Mouse (Mus musculus) CD8-positive naive resting alpha-beta T cell, adult 2 months (primary cell): Measurements from ENCODE around the gene Efcc1.
"Not testable (repeated sequence)": the region's sequence is repeated elsewhere in the genome, so short reads cannot be mapped to it uniquely, and the experiment has no call there.

Experiments
- DNase-seq, 2 experiments: peaks; one replicate each; pipeline ENCODE4 v3.0.0; 2022; ENCODE audit warnings: low read depth in 2 of 2, low spot score in 2 of 2

The Efcc1 gene

DNA sequence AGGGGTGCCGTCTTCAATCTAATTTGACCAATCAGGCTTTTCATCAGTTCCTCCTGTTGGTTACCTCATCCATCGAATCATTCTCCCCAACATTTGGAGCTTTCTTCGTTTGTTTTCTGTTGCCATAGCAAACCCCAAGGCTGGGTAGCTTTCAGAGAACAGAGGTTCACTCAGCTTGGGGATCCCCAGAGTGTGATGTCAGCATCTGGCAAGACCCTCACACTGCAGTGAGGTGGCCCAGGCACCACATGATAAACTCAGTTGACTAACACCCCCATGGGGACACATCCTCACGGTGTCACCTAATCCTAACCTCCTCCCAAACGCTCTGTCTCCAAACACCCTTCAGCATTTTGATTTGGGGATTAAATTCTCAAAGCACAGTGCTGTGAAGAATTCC, 12.6 kb downstream of the Efcc1 start:
- no peak for DNase-seq

DNA sequence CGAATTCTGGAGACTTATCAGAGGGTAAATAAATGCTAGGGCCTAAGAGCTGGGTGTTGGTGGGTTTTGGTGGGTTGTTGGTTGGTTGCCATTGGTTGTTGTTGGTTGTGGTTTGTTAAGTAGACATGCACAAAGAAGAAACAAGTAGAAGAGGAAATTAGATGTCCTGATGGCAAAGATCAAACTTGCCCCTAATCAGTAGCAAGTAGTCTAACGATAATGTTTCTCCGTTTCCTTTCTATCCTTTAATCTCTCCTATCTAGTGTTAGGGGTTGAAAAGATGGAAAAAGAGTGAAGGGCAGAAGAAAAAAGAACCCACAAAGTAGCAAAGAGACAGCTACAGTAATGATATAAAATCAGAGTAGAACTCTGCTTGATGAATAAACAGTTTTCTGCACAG, 14.0 kb downstream of the Efcc1 start:
- DNase-seq = no peak

DNA sequence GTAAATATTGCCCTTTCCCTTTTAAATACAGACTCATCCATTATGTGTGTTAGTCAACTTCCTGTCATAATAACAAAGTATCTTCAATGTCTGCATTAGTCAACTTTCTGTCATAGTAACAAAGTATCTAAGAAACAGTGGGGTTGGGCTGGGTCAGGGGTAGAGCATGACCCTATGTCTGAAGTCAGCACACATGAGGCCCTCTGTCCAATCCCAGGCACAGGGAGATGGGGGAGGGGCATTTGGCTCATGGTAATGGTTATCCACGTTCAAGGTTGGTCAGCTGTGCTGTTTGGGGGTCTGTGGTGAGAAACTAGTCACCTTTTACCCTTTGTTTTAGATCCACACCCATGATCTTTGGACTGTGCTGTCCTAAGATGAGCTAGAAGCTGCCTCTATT, 14.6 kb downstream of the Efcc1 start:
- DNase-seq = no peak

DNA sequence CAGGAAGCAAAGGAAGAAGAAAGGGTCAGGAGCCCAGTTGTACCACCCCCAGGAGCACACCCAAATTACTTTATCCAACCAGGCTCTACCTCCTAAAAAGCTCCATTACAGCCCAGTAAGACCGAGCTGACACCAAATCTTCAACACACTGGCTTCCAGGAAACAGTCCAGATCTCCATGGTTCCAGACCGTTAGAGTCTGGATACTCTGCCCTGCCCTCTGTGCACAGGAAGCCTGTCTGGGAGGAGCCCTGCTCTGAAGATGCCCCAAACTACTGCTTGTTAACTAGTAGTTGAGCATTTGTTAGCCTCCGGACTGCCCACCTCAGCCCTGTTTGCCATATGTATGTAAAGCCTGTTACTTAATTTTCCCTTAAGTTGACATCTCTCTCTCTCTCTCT, 15.4 kb downstream of the Efcc1 start:
- no peak for DNase-seq

DNA sequence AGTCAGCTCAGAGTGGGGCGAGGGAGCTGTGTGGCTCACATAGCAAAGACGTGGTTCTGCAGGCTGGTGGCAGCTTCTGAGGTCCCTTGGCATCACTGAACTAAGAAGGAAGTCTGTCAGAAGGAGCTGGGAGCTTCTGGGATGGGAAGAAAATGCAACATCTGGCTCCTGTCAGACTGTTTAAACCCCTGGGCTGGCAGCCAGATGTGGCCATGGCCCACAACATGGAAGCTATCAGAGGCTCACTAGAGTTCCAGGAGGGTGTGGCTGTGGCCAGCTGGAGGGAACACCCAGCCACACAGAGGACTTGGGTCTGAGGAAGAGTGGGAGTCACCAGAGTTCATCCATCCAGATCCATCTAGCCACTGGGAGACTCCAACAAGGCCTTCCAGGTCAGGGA, 16.2 kb downstream of the Efcc1 start:
- DNase-seq = no peak

DNA sequence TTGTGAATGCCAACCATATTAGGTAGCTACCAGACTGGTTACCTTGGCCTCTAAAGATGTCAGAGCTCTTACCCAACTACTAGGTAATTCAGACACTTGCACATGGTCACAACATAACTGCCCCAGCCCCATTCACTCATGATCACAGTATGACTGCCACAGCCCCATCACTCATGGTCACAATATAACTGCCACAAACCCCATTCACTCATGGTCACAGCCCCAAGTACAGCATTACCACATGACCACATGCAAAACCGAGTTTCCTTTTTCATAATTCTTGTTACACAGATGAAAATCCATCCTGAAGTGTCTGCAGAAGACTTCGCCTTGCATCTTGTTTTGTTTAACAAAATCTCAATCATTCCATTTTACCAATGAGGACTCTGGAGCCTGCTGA, 17.4 kb downstream of the Efcc1 start:
- no peak for DNase-seq

DNA sequence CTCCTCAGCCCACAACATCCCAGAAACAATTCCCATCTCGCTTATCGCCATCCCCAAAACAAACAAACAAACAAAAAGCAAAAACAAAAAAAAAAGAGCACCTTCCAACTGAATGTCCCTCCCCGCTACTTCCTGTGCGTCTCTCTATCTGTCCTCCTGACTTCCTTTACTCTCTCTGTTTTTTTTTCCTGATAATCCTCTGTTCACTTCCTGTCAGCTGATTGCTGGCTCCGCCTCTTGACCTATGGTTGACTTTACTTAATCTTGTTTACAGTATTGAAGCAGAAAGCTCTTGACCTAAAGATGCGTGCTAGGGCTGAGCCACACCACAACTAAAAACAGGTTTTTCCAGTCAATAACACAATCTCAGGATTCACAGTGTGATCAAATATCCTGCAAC, 17.9 kb downstream of the Efcc1 start:
- DNase-seq = no peak

DNA sequence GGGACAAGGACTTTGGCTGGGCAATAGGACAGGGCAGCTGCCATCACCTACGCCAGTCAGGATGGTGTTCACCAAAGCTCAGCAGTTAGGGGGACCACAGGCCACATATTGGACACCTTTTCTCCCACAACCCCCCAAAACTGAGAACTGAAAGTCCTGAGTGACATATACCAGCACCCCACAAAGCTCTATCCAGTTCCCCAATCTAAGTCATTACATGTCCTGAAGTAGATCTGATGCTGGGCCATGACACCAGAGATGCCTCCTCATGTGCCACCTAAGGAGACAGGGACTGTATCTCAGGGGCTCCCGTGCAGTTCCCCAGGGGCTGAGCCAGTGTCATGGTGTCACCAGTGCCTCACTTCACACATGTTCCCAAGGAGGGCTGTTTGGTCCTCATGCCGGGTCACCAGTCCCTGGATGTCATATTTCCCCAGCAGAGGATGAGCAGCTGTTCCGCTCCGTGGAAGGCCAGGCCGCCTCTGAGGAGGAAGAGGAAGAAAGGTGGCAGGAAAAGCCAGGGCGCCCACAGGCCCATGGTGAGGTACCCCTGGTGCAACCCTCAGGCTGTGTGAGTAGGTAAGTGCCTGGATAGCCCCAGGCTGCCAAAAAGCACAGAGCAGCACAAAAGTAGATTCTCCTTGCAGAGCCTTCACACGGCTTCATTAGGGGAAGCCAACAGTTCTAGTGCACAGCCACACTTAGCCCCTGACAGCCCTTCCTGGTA, 19.7 kb downstream of the Efcc1 start:
- no peak for DNase-seq

DNA sequence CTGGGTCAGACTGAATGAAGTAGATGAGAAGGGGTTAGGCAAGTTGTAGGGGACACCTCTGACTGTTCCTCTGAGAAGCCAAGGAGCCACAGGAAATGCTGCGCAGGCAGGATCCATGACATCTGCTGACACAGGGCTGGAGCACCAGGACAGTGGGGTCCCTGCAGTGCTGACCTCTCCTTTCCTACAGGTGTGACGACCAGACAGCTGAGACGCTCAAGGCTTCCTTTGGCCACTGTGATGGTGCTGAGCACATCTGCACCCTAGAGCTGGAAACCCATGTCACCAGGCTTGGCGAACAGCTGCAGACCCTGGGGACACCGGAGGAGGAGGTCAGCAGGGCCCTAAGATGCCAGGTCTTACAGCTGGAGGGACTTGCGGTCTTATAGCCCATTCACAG, 20.9 kb downstream of the Efcc1 start:
- no peak for DNase-seq

DNA sequence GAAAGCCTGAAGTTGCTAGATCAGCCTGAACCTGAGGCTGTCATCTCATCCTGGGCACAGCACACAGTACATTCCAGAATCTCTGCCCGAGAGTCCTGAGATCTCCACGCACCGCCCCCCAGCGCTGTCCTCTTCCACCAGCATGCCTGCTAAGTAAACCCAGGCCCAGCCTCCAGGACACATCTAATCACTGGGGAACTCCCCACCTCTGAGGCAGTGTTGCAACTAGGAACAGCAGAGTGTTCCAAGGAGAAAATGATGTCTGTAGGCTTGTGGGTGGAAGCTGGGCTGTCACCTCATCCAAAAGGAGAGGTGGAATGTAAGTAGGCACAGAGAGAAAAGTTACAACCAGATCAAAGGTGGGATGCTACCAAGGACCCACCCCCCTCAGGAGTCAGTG, 24.5 kb downstream of the Efcc1 start:
- no peak for DNase-seq

DNA sequence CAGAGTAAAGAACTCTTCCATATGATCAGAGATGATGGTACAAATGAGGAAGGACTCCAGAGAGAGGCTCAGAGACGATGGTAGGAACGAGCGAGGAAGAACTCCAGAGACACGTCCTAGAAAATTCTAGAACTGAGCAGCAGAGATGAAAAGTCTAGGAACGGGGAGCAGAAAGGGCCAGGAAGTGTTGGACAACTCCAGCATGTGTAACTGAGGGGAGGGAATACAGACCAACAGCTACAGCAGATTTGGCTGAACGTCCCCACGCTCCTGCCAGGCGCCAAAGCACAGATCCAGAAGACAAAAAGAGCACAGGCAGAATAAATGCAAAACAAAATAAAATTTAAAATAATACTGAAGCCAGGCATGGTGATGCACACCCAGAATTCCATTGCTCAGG, 26.2 kb downstream of the Efcc1 start:
- no peak for DNase-seq

DNA sequence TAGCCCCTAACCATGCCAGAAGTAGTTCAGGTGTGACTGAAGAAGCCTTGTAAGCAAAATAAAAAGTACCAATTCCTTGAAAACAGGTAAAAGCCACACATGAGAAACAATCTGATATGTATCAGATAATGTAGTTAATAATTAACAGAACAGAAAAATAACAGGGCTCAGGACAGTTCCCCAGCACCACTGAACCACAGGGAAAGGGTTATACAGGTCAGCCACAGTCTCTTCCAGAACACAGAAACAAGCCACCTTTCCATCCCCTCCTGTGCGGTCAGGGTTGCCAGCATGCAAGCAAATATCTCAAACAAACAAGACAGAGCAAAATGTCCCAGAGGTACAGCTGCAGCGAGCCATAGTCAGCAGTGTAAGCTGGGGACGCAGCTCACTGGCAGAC, 28.7 kb downstream of the Efcc1 start:
- DNase-seq = no peak

DNA sequence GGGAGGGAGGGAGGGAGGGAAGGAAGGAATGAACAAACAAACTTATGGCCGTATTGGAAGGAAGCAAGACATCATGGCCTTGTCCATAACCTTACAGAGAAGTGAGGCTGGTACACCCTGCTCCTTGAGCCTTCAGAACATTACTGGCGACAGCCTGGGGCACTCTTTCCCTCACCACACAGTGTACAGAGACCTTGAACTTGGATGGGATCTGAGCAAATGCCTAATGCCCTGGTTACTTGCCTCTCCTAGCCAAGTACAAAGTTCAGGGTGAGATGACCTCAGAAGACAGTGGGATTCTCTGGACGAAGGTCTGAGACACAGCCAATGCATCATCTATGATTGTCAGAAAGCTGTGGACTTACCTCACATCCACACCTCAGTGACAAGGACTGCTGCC, 29.2 kb downstream of the Efcc1 start:
- DNase-seq = no peak

DNA sequence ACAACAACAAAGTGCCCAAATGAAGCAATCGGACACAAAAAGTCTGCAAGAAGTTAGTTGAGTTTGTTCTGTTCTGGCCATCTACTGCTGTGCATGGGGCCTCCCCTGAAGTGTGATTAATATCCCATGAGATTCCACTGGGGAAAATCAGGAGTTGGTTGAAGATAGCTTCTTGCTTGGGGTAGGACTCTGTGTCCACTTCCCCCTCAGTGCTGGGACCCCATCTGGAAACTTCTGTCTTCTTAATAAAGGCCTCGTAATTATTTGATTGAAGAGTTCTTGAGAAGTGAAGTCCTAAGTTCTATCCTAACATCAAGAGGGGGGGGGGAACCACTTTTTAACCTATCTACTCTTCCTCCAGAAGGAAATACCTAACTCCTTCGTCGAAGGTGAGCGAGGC, 31.5 kb downstream of the Efcc1 start:
- DNase-seq = no peak

DNA sequence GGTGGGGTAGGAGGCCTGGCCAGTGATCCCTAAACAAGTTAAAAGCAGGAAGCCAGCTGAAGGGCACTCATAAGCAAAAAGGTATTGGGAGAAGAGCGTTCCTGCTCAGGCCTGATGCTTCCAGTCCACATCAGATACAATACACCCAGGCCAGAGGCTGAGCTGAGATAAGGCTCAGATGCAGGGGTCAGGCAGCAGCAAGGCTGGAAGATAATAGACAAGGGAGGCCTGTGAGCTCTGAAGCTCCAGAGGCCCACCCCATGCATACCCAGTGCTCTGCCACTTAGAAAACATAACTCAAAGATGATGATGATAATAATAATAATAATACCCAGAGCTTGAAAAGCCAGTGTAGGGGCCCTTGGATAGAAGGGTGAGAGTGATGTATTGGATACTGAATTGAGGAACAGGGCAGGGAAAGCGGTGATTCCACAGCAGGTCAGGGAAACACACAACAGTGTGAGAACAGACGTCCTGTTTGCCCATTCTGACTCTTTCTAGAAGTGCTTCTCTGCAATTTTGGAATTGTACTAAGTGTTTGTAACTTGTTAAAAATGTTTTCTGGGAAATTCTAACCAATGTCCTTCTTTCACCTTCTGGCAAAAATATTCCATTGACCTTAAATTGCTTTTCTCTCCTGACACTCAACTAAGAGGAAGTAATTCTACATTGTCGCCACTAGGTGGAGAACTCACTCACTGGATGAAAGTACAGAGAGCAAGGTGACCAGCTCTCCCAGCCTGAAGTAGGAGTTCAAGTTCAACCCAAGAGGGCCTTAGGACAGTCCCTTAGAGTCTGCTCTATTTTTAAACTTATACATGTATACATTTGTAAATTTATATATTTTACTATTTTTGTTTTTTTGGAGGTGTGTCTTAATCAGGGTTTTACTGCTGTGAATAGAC, 33.0 kb downstream of the Efcc1 start:
- peak in 1 of 2 experiments; percentile 16 for DNase-seq

DNA sequence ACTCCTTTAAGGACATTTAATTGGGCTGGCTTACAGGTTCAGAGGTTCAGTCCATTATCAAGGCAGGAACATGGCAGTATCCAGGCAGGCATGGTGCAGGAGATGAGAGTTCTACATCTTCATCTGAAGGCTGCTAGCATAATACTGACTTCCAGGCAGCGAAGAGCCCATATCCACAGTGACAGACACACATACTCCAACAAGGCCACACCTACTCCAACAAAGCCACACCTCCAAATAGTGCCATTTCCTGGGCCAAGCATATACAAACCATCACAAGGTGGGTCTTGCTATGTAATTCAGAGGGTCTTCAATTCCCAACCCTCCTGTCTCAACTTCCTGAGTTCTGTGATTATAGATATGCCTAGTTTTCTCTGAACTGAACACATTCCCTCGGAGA, 33.6 kb downstream of the Efcc1 start:
- not testable (repeated sequence) for DNase-seq

DNA sequence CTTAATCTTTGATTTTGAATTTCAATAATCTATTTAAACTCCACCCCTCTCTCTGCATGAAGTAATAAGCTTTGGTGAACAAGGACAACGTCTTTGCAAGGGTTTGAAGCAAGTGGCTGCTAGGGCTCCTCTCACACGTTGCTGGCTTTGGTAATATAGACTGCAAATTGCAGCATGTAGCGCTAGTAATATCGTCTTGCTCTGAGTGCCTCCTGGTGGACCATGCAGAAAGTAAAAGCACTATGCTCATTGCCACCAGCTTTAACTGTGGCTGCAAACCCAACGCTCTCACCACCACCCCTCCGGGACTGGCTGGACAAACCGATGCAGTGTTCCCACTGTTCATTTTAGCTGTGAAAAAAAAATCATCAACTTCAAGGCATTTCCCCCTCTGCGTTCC, 40.0 kb downstream of the Efcc1 start:
- no peak for DNase-seq

DNA sequence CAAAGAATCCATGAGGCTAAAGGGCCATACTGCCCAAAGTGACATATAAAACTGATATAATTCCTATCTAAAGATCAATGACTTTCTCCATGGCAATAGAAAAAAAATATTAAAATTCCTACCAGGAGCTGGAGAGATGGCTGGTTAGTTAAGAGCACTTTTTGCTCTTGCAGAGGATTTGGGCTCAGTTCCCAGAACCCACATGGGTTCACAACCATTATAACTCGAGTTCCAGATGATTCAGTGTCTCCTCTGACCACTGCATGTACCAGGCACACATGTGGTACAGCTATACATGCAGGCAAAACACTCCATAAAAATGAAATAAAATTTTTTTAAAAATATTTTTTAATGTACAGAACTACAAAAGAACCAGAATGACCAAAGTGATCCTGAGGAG, 43.8 kb downstream of the Efcc1 start:
- no peak for DNase-seq

DNA sequence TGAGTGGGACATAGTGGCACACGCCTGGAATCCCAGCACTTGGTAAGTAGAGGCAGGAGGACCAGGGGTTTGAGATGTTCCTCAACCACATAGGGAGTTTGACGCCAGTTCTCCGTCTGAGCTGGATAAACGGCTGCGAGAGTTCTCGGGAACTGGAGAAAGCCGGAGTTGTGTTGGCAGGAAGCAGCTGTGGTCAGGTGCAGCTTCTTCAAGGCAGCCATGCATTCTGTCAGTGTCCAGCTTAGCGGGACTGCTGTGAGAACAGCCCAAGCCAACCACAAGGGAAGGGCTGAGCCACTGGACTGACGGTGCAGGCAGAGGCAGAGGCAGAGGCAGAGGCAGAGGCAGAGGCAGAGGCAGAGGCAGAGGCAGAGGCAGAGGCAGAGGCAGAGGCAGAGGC, 44.2 kb downstream of the Efcc1 start:
- DNase-seq = no peak

DNA sequence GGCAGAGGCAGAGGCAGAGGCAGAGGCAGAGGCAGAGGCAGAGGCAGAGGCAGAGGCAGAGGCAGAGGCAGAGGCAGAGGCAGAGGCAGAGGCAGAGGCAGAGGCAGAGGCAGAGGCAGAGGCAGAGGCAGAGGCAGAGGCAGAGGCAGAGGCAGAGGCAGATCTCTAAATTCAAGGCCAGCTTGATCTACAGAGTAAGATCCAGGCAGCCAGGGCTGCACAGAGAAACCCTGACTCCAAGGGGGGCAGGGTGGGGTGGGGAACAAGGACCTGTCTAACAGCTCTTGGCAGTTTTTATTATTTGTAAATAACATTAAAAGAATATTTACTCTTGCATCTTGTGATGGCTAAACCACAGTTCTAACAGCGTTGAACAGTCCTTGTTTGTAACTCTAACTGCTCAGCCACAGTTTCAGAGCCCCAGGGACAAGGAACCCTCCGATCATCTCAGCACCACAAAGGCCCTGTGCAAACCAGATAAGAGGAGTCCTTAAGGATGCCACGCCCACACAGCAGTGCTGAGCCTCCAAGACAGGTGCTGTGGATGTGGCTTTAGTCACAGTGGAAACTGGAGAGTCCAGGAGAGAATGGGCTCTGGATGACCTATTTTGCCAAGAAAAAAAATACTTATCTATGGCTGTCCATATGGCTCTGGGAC, 45.0 kb downstream of the Efcc1 start:
- DNase-seq = no peak

DNA sequence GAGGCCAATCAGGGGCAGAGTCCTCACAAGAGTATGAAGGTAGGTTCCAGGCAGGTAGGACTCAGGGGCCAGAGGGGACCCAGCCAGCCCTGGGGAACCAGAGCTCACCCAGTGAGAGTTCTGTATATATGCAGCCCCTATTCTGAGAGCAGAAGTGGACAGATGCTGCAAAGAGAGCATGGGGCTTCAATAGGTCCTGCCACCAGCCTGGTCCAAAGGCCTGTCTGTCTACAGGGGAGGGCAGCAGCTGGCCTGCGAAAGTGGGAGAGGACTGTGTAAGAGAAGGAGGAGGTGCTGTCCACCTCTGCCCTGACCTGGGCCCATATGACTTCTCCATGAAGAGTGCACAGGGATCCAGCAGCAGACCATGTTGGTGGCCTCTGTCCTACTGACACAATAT, 46.0 kb downstream of the Efcc1 start:
- no peak for DNase-seq

DNA sequence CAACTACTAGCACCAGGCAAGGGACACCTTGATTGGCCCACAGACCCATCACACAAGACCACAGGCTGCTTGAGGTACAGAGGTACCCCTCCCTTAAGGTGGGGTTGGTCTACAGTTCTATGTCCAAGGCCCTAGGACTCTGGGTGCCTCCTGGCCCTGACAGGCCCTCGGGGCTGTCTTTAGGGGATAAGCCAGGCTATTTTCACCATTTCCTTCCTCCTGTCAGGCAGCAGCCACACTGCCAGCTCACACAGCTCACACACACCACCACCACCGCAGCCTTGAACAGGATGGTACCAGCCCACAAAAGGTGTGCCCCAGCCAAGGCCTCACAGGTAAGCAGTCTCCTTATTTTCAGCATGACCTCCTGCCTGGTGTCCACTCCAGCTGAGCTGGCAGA, 47.2 kb downstream of the Efcc1 start, which contains the start of gene Gp9:
Gp9 (plus strand) TSS at position 231 of the 400 bp plus-strand sequence.
- no peak for DNase-seq
